Mouse (Mus musculus) limb, embryonic 15.5 days (tissue): ENCODE results near the gene Tiam2. TPM values are rescaled to one million over a fixed set of nuclear protein-coding genes. Genes with fewer than 3 reads are reported as not detected.

Experiments
- ATAC-seq: fragments of 200-750 bp; cut with Nextera tagmentation; 2 replicates; pipeline ENCODE4 v1.8.0; 2017; ENCODE audit warnings: low read depth, moderate TSS enrichment; ENCODE audit not compliant: insufficient number of reproducible peaks, low FRiP score, low TSS enrichment
- H3K27ac ChIP-seq: fragments of 300-500 bp; sonication (generic); 2 replicates; pipeline ENCODE4 v1.5.1; 2015; ENCODE audit warnings: moderate library complexity, mild to moderate bottlenecking, inconsistent platforms
- H3K27me3 ChIP-seq: fragments of 300-500 bp; sonication (generic); 2 replicates; pipeline ENCODE4 v1.6.1; 2015; ENCODE audit warnings: inconsistent platforms
- H3K36me3 ChIP-seq: fragments of 300-500 bp; sonication (generic); 2 replicates; pipeline ENCODE4 v1.6.1; 2015; ENCODE audit warnings: inconsistent platforms
- H3K4me1 ChIP-seq: fragments of 300-500 bp; sonication (generic); 2 replicates; pipeline ENCODE4 v1.6.1; 2015; ENCODE audit warnings: inconsistent platforms
- H3K4me2 ChIP-seq: fragments of 300-500 bp; sonication (generic); 2 replicates; pipeline ENCODE4 v1.6.1; 2015; ENCODE audit warnings: mild to moderate bottlenecking, inconsistent platforms
- H3K4me3 ChIP-seq: fragments of 300-500 bp; sonication (generic); 2 replicates; pipeline ENCODE4 v1.5.1; 2015; ENCODE audit warnings: mild to moderate bottlenecking, inconsistent platforms
- H3K9ac ChIP-seq: fragments of 300-500 bp; sonication (generic); 2 replicates; pipeline ENCODE4 v1.6.1; 2015; ENCODE audit warnings: inconsistent platforms
- H3K9me3 ChIP-seq: fragments of 300-500 bp; sonication (generic); 2 replicates; pipeline ENCODE4 v1.6.1; 2016; ENCODE audit warnings: inconsistent platforms
- WGBS: fragments of 180-500 bp; shearing (Covaris S2); methylation state at CpG from one replicate; pipeline ENCODE4 v1.1.7; 2015; 5-methylcytosine and 5-hydroxymethylcytosine counted together
- polyA plus RNA-seq: library from polyadenylated mRNA; unstranded; fragments of >200 nt; fragmentation: Nextera tagmentation; extraction: Ambion mirVana; gene quantifications from 2 replicates; pipeline ENCODE4 v1.2.1, GENCODE M21; 2015

Tiam2 gene
- polyA plus RNA-seq, 1 experiment from 2014 or later = 19.2 TPM

DNA sequence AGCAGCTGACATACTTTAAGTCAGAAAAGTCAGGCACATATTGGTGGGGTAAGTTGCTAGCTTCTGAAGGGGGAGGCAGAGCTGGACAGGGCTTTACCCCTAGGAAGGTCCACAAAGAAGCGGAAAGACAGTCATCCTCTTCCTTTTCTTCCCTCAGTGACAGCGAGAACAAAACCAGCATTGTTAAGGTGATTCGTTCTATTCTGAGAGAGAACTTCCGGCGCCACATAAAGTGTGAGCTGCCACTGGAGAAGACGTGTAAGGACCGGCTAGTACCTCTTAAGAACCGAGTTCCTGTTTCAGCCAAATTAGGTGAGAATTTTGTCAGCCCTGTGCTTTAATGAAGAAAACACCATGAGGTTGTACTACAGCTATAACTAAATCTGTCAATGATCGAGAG lies 190.0 kb downstream of the Tiam2 start:
- no peak overlapping the region for H3K9ac ChIP-seq
- 71% methylated on average over 9 of the region's 9 CpGs for WGBS
- H3K4me3 ChIP-seq = no peak overlapping the region
- no peaks in the 10 kb centered on the region for H3K9me3 ChIP-seq
- no peak overlapping the region for H3K27ac ChIP-seq
- no peak overlapping the region for H3K4me2 ChIP-seq
- no peaks in the 10 kb centered on the region for H3K4me1 ChIP-seq
- no peak for ATAC-seq
- peaks cover 68% of the 10 kb centered on the region for H3K36me3 ChIP-seq
- no peaks in the 10 kb centered on the region for H3K27me3 ChIP-seq

- Histone ChIP-seq H3K4me1 (no peaks in the 10 kb centered on the region), H3K36me3 (peaks cover 43% of the 10 kb centered on the region), H3K4me3 (no peak overlapping the region), H3K9ac (no peak overlapping the region), H3K4me2 (no peak overlapping the region), H3K9me3 (no peaks in the 10 kb centered on the region), H3K27ac (no peak overlapping the region), H3K27me3 (no peaks in the 10 kb centered on the region)
- 89% methylated on average over 5 of the region's 5 CpGs for WGBS
- ATAC-seq = no peak
These were observed 194.0 kb downstream of the Tiam2 start for GRCm38 (mm10) chr17:3520344-3520743.

- H3K9me3 ChIP-seq = no peaks in the 10 kb centered on the region
- no peak overlapping the region for H3K4me2 ChIP-seq
- no peak overlapping the region for H3K9ac ChIP-seq
- H3K27me3 ChIP-seq = no peaks in the 10 kb centered on the region
- no peak overlapping the region for H3K27ac ChIP-seq
- 0 out of 2 replicates have a peak, but pooled peaks cover 6% of the 10 kb centered on the region for H3K36me3 ChIP-seq
- WGBS = 70% methylated on average over 6 of the region's 6 CpGs
- H3K4me3 ChIP-seq = no peak overlapping the region
- no peaks in the 10 kb centered on the region for H3K4me1 ChIP-seq
- ATAC-seq = no peak
These were observed 201.6 kb downstream of the Tiam2 start for GRCm38 (mm10) chr17:3527841-3528471.

DNA sequence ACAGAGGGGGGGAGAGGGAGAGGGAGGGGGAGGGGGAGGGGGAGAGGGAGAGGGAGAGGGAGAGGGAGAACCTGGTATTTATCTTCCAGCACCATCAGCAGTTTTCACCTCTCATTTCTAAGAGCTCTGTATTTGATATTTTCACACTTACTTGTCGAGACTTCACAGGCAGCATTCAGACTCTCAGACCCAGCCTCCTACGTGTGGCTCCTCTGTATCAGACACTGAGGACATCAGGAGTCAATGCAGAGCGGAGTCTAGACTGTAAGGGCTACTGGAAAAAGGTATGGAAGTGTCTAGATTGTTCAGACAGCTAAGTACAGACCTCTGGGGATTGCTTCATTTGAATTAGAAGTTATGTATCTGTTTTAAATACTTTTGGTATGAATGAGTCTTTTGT lies 203.2 kb downstream of the Tiam2 start:
- Histone ChIP-seq H3K27ac (no peak overlapping the region), H3K4me1 (no peaks in the 10 kb centered on the region), H3K4me3 (no peak overlapping the region), H3K4me2 (no peak overlapping the region), H3K36me3 (0 out of 2 replicates have a peak, but pooled peaks cover 6% of the 10 kb centered on the region), H3K27me3 (no peaks in the 10 kb centered on the region), H3K9ac (no peak overlapping the region), H3K9me3 (no peaks in the 10 kb centered on the region)
- 45% methylated on average over 3 of the region's 3 CpGs for WGBS
- no peak for ATAC-seq

DNA sequence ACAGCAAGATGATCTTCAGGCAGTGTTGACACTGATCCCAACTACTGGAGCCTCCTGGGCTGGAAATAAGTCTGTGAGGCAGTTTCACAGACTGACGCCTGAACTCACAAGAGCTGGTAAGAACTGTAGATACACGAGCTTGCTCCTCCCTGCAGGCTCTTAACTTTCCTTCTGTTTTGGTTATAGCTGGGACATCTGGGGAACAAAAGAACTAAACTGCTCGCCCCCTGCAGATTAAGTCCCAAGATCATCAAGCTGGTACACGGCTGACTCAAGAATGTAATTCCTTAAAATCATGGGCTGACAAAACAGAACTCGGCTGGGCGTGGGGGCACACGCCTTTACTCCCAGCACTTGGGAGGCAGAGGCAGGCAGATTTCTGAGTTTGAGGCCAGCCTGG lies 204.2 kb downstream of the Tiam2 start:
- Histone ChIP-seq H3K4me1 (no peaks in the 10 kb centered on the region), H3K9ac (no peak overlapping the region), H3K4me3 (no peak overlapping the region), H3K27ac (no peak overlapping the region), H3K4me2 (no peak overlapping the region), H3K36me3 (peaks cover 6% of the 10 kb centered on the region; the same call in 1 of the 2 replicates), H3K9me3 (no peaks in the 10 kb centered on the region), H3K27me3 (no peaks in the 10 kb centered on the region)
- WGBS = 65% methylated on average over 7 of the region's 7 CpGs
- ATAC-seq = no peak

- Histone ChIP-seq H3K36me3 (peaks cover 6% of the 10 kb centered on the region; the same call in 1 of the 2 replicates), H3K4me3 (no peak overlapping the region), H3K4me2 (no peak overlapping the region), H3K9ac (no peak overlapping the region), H3K4me1 (no peaks in the 10 kb centered on the region), H3K9me3 (no peaks in the 10 kb centered on the region), H3K27ac (peak overlapping the region; percentile 43), H3K27me3 (no peaks in the 10 kb centered on the region)
- no peak for ATAC-seq
- 54% methylated on average over 1 of the region's 1 CpGs for WGBS
These were observed 205.3 kb downstream of the Tiam2 start for GRCm38 (mm10) chr17:3531641-3532040.

DNA sequence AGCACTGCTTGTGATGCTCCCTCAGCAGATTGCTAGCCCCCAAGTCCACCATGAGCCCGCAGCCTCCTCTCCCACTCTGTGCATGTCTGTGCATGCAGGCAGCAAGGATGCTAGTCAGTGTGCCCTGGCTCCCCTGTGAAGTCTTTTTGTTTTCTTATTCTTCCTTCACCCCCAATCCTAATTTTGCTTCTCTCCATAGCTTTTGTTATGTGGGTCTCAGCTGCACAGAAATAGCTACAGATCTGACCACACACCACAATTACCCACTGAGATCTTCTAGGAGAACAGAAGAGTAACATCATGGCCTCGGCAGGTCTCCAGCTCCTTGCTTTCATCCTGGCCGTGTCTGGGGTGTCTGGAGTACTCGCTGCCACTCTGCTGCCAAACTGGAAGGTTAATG lies 205.9 kb downstream of the Tiam2 start, which contains the start of gene Cldn20:
TSS of gene Cldn20 (plus strand) at position 301 of the 400 bp plus-strand sequence.
- no peak within 1 kb of the TSS for H3K4me3 ChIP-seq
- no peak within 1 kb of the TSS for H3K9ac ChIP-seq
- ATAC-seq = no peak
- peak within 1 kb of the TSS; percentile 43 for H3K27ac ChIP-seq
- no peaks in the 10 kb centered on the region for H3K9me3 ChIP-seq
- H3K4me1 ChIP-seq = no peaks in the 10 kb centered on the region
- H3K36me3 ChIP-seq = peaks cover 6% of the 10 kb centered on the region; the same call in 1 of the 2 replicates
- H3K27me3 ChIP-seq = no peaks in the 10 kb centered on the region
- WGBS = 82% methylated on average over 4 of the region's 4 CpGs
- H3K4me2 ChIP-seq = no peak within 1 kb of the TSS

DNA sequence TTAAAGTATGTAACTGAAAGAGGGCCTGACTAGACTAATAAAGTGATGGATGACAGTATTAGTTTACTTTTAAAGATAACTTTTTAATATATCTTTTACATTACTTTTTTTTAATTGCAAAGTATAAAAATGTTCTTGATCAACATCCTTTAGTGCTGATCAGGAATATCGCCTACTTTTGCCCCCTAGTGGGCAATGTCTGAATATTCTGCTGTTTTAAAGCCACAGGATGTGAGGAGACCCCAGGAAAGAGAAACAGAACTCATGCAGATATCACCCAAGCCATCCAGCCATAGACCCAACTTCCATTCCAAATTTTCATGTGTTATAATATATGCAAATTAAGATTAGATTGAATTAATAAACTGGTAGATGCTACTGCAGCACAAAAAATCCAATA lies 207.1 kb downstream of the Tiam2 start:
- no peak overlapping the region for H3K4me3 ChIP-seq
- no peaks in the 10 kb centered on the region for H3K27me3 ChIP-seq
- WGBS = 26% methylated on average over 1 of the region's 1 CpGs
- H3K9ac ChIP-seq = no peak overlapping the region
- H3K4me2 ChIP-seq = no peak overlapping the region
- ATAC-seq = no peak
- H3K4me1 ChIP-seq = no peaks in the 10 kb centered on the region
- no peak overlapping the region for H3K27ac ChIP-seq
- peaks cover 6% of the 10 kb centered on the region; the same call in 1 of the 2 replicates for H3K36me3 ChIP-seq
- H3K9me3 ChIP-seq = no peaks in the 10 kb centered on the region

GRCm38 (mm10) chr17:3540304-3540703 lies 213.9 kb downstream of the Tiam2 start:
- no peaks in the 10 kb centered on the region for H3K27me3 ChIP-seq
- H3K36me3 ChIP-seq = peaks cover 9% of the 10 kb centered on the region; the same call in 1 of the 2 replicates
- H3K27ac ChIP-seq = no peak overlapping the region
- H3K9me3 ChIP-seq = no peaks in the 10 kb centered on the region
- no peak for ATAC-seq
- no peak overlapping the region for H3K4me3 ChIP-seq
- H3K4me1 ChIP-seq = no peaks in the 10 kb centered on the region
- WGBS = 95% methylated on average over 2 of the region's 2 CpGs
- no peak overlapping the region for H3K4me2 ChIP-seq
- H3K9ac ChIP-seq = no peak overlapping the region

DNA sequence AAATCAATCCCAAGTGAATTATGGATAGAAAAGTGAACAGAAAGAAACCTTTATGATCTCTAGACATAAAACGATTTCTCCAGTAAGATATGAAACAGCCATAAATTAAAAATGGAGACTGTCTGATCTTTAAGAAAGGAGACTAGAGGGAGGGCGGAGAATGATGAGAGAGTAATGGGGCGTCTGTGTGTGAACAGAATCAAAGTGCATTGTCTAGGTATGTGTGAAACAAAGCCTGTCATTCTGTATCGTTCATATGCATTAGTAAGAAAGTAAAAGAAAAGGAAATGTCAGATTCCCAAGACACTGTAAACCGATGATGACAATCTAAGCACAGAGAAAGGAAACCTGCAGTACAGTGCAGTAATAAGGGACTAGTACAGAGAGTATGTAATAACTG lies 214.7 kb downstream of the Tiam2 start:
- H3K4me1 ChIP-seq = no peaks in the 10 kb centered on the region
- H3K36me3 ChIP-seq = peaks cover 9% of the 10 kb centered on the region
- H3K27me3 ChIP-seq = no peaks in the 10 kb centered on the region
- WGBS = 88% methylated on average over 5 of the region's 5 CpGs
- ATAC-seq = no peak
- H3K27ac ChIP-seq = no peak overlapping the region
- H3K4me3 ChIP-seq = no peak overlapping the region
- no peaks in the 10 kb centered on the region for H3K9me3 ChIP-seq
- no peak overlapping the region for H3K4me2 ChIP-seq
- H3K9ac ChIP-seq = no peak overlapping the region

DNA sequence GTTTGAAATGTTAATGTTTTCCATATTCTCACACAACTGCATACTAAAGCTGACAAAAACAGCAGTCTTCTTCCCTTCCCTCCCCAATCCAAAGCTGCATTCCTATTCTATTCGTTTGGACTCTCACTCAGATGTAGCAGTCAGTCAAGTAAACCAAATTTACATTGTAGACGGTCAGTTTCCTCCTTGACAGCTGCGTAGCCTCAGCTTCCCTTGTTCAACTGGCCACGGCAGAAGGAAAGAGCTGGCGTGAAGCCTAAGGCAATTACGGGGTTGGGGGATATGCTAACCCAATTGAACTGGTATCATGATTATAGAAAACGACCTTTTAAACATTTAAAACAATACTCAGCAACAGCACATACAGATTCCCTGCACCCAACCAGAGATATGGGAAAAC lies 221.4 kb downstream of the Tiam2 start:
- Histone ChIP-seq H3K36me3 (peaks cover 4% of the 10 kb centered on the region; the same call in 1 of the 2 replicates), H3K4me1 (no peaks in the 10 kb centered on the region), H3K9ac (no peak overlapping the region), H3K9me3 (no peaks in the 10 kb centered on the region), H3K4me2 (no peak overlapping the region), H3K4me3 (no peak overlapping the region), H3K27ac (no peak overlapping the region), H3K27me3 (no peaks in the 10 kb centered on the region)
- WGBS = 65% methylated on average over 7 of the region's 7 CpGs
- ATAC-seq = no peak

DNA sequence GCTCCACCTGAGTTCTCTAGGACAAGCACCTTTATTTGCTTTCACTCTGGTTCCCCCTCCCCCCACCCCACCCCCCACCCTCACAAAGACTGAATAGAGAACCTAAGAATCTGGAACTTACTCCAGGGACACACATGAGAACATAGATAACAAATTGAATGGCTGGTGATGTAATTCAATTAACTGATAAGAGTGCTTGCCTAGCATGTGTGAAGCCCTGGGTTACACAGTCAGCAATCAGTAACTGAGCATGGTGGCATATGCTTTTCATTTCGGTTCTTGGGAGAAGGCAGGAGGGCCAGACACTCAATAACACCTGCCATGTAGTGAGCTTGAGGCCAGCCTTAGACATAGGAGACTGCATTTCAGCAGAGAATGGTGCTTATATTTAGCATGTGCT lies 229.9 kb downstream of the Tiam2 start:
- H3K4me2 ChIP-seq = peak overlapping the region; percentile 67; the same call in 1 of the 2 replicates
- ATAC-seq = no peak

More for the DNA sequence above, 229.9 kb downstream of the Tiam2 start:
- WGBS = 50% methylated on average over 1 of the region's 1 CpGs
- Histone ChIP-seq H3K4me1 (peaks cover 7% of the 10 kb centered on the region), H3K9ac (no peak overlapping the region), H3K27ac (no peak overlapping the region), H3K36me3 (0 out of 2 replicates have a peak, but pooled peaks cover 4% of the 10 kb centered on the region), H3K4me3 (no peak overlapping the region), H3K27me3 (no peaks in the 10 kb centered on the region), H3K9me3 (no peaks in the 10 kb centered on the region)
